Mouse (Mus musculus) kidney, postnatal 25 days (tissue): Measurements from ENCODE around the gene Lmo7.
A peak's percentile ranks its signal among the peaks of the same experiment; 100 is the strongest.

Experiments used
- DNase-seq, 2 experiments: peaks; one replicate each; pipeline ENCODE4 v3.0.0; 2021; ENCODE audit warnings: mixed read lengths in 2 of 2

Lmo7 gene

GRCm38 (mm10) chr14:101838231-101838839 is 108.6 kb downstream of the Lmo7 start:
- no peak for DNase-seq

DNA sequence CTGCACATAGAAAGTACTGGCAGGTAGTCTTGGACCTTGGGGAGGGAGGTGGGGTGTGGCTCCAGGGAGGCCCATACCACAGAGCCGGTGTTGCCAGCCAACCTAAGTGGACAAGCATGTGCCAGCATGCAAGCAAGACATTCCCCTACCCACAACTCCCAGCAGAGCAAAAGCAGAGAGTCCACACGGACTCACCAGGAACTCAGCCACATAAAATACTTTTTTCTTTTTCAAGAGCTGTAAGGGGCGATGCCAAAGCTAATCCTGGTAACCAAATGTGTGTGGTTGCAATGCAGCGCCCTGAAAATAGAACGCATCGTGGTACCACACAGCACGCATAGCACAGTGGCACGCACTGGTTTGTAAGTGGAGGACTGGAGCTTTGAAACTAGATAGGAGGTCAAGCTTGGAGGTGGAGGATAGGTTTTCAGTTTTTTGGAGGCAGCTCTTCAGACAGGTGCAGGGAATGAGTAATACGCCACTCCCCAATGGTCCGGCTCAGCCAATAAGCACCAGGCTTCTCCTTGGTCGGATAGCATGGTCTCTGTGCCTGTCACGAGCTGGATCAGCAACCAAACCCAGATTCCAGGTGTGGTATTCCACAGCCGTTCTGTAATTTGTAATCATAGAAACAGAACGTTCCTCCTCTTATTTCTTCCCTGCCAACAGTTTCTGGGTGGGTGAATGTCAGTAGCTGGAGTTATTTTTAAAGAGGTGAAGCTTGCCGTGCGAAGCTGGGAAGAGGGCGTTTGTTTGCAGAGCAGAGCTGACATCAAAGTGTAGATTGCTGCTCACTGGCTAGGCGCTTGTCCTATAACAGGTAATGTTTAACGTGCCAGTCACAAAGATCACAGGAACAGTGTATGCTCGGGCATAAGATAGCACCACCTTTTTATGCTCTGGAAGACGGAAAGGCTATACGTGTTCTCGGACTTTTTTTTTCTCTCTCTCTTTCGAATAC is 110.3 kb downstream of the Lmo7 start:
- peak; percentile 57 to 75 for DNase-seq

- no peak for DNase-seq
Measured at GRCm38 (mm10) chr14:101841271-101841670, 111.5 kb downstream of the Lmo7 start.

DNA sequence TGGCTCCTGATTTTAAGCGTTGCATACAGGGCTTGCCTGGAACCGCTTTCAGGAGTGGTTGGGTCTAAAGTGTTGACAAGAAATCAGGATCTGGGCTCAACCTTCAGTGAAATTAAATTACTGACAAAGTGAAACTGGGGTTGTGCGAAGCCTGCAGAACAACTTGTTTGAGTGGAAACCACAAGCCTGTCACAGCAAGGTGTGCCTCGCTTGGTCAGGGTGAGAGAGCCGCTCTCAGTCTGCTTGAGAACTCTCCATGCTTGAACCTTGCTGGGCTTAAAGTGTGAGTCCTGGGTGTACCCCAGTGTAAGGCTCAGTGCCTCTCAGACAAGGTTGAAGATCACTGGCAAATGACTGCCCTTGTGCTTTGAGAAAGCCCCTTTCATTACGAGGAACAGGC is 112.8 kb downstream of the Lmo7 start:
- peak in 1 of 2 experiments; percentile 44 for DNase-seq

GRCm38 (mm10) chr14:101843443-101843842 is 113.7 kb downstream of the Lmo7 start:
- DNase-seq, result no peak

GRCm38 (mm10) chr14:101844467-101844866 is 114.7 kb downstream of the Lmo7 start:
- DNase-seq, result no peak

DNA sequence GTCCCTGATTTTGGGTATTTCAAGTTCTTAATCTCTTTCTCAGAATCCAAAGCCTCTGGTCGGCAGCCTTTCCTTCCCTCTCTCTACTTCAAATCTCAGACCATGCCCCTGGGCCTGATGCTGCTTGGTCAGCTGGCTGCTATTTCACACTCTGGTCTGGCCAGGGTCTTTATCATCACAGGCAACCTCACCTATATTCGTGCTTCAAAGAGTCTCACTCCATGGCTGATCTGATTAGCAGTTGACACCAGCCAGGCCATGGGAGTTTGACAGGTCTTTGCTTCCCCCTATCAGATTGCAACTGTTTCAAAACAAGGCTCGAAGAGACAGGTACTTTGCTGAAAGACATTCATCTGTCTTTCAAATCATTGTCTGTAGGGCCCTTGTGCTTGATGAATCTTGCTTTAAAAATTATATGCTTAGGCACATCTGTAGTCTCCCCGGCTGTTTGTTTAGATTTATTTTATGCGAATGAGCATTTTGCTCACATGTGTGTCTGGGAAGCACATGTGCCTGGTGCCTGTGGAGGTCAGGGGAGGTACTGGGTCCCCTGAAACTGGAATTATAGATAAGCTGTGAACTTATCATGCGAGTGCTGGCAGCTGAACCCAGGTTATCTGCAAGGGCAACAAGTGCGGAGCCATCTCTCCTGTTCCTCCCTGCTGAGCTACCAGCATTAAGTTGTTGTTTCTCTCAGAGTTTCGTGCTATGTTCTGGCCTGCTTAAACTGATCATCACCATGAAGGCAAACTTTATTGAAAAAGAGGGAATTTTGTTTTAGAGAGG is 116.5 kb downstream of the Lmo7 start:
- no peak for DNase-seq

GRCm38 (mm10) chr14:101847520-101847919 is 117.8 kb downstream of the Lmo7 start:
- no peak for DNase-seq

DNA sequence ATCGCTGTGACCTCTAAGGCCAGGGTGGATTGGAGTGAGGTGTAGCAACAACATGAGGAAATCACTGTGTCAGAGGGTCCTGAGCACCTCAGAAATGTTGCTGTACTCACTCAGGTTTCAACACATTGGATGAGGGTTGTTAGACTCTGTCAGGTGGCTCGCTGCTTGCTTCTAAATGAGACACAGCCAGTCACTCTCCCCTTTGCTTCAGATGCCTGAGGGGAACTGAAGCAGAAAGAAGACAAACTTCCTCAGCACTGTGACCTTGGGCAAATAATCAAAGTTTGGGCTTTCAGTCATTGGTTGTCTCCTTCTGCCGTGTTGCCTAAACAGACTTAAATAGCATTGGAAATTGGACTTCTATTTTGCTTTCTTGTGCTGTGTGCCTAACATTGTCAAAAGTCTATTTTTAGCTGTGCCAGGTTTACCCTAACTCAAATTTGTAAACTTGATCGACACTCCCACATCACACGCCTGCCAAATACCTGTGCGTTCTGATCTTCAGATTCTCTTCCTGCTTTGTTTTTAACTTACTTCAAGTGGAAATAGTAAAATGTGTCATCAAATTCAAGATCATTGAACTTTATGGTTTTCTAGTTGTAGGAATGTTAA is 122.9 kb downstream of the Lmo7 start:
- peak; percentile 49 to 63 for DNase-seq

- no peak for DNase-seq
Measured at GRCm38 (mm10) chr14:101853207-101853606, 123.5 kb downstream of the Lmo7 start.

DNA sequence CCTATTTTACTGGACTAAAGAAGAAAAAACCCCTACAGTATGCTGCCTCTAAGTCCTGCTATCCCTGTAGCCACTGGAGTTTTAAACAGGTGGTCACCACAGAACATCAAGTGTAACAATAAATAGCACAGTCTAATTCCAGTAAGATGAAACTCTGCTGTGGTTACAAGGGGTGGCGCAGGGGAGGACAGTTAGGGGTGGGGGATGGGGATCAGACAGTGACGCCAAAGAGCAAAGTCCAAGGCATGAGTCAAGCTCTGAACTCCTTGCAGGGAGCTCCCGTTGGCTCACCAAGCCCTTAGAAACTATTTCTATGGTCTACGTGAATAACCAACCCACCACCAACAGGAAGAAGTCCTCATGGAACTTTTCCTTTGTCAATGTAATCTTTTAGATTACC is 124.0 kb downstream of the Lmo7 start:
- DNase-seq, result peak; percentile 71 to 85

DNA sequence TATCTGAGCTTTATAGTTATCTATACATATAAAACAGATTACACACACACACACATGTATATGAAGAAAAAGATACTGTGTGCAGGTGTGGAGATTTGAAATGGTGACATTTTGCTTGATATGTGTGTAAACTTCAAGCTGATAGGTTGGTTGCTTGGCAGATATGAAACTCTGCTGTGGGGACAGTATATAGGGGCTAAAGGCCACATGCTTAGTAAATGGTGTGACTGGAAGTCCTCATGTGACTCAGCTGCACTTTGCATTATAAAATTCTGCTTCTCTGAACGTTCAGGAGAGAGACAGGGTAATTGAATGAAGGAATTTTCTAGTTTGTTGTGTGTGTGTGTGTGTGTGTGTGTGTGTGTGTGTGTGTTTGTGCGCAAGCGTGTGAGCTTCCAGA is 124.5 kb downstream of the Lmo7 start:
- no peak for DNase-seq

- peak; percentile 82 to 91 for DNase-seq
Measured at GRCm38 (mm10) chr14:101859305-101859886, 129.6 kb downstream of the Lmo7 start.

DNA sequence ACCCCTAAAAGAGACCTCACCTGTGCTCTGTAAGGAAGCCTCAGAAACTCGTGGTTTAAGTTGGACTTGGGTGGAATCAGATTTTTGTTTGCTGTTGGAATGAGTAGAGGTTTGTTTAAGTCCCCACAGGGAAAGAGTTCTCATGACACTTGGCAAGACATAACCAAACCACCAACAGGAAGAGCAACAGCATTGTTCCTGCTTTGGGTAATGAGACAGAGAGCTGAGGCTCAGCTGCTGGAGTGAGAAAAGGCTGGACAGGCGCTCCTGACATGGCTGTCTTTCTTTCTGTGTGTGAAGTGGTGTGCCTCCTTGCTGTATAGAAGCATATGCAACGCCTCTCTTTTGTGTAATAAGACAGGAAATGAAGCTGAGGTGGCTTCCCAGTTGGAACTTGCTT is 132.3 kb downstream of the Lmo7 start:
- no peak for DNase-seq

DNA sequence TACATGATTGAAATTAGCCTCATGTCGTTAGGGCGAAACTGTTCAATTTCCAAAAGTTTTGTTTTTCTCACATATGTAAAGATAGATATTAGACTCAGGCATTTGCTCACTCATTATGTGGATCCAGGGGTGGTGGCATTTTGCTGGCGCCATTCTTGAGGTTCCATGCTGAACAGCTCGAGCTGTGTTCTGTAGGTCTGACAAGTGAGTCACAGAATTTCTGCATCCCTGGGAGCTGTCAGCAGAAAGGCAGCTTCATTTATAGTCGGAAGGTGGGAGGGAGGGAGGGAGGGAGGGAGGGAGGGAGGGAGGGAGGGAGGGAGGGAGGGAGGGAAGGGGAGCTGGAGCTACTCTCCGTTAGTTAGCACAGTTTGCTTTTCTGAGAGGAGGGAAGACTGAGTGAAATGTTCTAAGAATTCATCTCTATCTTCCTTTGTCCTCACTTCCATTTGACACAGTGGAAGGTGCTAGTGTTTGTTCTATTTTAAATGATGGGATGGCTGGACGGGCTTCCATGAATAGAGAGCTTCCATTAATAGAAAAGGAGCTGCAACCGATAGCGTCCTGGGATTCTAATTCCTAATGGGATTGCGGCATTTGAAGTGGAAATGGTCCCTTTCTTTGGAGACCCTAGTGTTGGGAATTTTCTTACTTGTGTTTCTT is 137.4 kb downstream of the Lmo7 start:
- DNase-seq, result no peak

DNA sequence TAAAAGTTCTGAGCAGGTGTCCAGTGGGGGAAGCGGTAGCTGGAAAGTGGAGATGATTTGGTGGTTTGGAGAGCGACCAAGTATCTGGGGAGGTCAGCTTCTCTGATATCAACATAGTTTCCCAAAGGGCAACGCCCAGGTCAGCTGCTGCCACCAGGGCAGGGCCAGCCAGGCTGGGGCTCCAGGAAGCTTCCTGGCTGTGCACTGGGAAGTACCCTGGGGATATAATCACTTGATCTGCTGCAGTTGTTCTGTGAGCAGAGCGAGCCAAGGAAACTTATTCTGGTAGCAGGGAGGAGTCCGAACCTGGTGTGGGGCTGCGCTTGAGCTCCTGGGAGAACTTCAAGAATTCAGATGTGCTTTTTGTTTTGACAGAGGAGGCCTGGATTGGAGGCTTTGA is 139.4 kb downstream of the Lmo7 start:
- peak; percentile 51 to 77 for DNase-seq

GRCm38 (mm10) chr14:101869661-101870060 is 139.9 kb downstream of the Lmo7 start:
- DNase-seq, result no peak

DNA sequence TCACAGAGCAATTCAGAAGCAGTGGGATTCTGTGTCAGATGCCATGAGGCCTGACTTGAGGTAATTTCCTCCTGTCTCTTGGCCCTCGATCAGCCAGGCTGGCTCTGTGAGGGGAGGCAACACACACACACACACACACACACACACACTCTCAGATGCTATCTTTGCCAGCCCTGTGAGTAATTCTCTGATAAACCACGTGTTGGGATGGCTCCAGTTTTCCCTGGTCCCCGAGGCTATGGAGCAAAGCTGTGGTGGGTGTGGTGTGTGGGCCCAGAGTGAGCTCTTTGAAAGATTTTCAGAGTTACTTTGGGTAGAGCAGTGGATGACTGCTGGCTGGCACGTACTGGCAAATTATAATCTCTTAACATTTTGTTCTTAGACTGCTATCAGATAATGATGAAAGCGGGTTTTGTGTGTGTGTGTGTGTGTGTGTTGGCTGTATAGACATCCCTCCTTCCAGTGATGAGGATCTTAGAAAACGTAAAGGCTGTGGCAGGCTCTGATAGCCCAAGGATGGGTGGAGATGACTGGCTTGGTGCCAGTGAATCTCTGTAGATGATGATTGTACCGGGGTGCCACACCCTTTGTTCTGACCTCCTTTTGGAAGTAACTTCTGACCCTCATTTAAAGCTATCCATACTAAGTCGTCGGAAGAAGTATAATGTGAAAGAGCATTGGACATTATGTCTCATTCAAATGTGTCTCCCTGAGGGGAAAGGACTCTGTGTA is 140.6 kb downstream of the Lmo7 start:
- peak in 1 of 2 experiments; percentile 46 for DNase-seq

DNA sequence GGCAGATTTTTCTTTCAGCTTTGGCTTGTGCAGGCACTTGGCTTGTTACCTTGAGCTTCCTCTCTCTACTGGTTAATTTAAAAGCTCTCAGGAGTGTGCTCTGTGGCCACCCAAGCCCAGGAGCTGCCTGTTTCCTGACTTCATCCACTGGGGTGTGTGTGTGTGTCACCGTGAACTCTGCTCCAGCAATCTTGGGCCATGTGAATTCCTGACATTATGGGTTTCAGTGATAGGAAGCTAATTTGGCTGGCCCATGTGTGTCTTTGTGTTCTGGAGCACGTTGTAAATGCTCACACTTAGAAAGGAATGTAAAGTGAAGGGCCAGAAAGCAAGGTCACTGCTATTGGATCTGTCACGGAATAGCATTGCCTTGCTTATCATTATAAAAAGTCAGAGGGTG is 143.1 kb downstream of the Lmo7 start:
- DNase-seq, result peak; percentile 35 to 68

- DNase-seq, result no peak
Measured at GRCm38 (mm10) chr14:101878346-101879049, 148.7 kb downstream of the Lmo7 start.
